Mouse (Mus musculus) heart, embryonic 11.5 days (tissue): ENCODE data around the gene Gramd4. TPM values are rescaled to one million over a fixed set of nuclear protein-coding genes. Genes with fewer than 3 reads are reported as not detected.
A peak's percentile ranks its signal among the peaks of the same experiment; 100 is the strongest.

Experiments
- ATAC-seq: fragments of 200-750 bp; cut with Nextera tagmentation; replicated peaks from 2 replicates; pipeline ENCODE4 v1.8.0; 2017; ENCODE audit warnings: moderate library complexity; ENCODE audit not compliant: insufficient number of reproducible peaks, low FRiP score, low TSS enrichment
- H3K27ac ChIP-seq: fragments of 300-500 bp; sonication (generic); 2 replicates; pipeline ENCODE4 v1.5.1; 2014; ENCODE audit warnings: mild to moderate bottlenecking, low read depth, low read length
- H3K27me3 ChIP-seq: fragments of 300-500 bp; sonication (generic); 2 replicates; pipeline ENCODE4 v1.6.1; 2014; ENCODE audit warnings: mild to moderate bottlenecking, low read length, mixed read lengths; ENCODE audit not compliant: control insufficient read depth, insufficient read depth
- H3K36me3 ChIP-seq: fragments of 300-500 bp; sonication (generic); 2 replicates; pipeline ENCODE4 v1.6.1; 2014; ENCODE audit warnings: mild to moderate bottlenecking, low read length, moderate library complexity, mixed read lengths; ENCODE audit not compliant: control insufficient read depth, insufficient read depth
- H3K4me1 ChIP-seq: fragments of 300-500 bp; sonication (generic); 2 replicates; pipeline ENCODE4 v1.6.1; 2014; ENCODE audit warnings: low read length; ENCODE audit not compliant: control insufficient read depth, insufficient read depth
- H3K4me2 ChIP-seq: fragments of 300-500 bp; sonication (generic); 2 replicates; pipeline ENCODE4 v1.6.1; 2014; ENCODE audit warnings: mild to moderate bottlenecking, moderate library complexity
- H3K4me3 ChIP-seq: fragments of 300-500 bp; sonication (generic); 2 replicates; pipeline ENCODE4 v1.5.1; 2014; ENCODE audit warnings: low read depth, low read length
- H3K9ac ChIP-seq: fragments of 300-500 bp; sonication (generic); 2 replicates; pipeline ENCODE4 v1.6.1; 2014; ENCODE audit warnings: mild to moderate bottlenecking, low read depth, low read length, moderate library complexity
- H3K9me3 ChIP-seq: fragments of 300-500 bp; sonication (generic); replicated peaks from 2 replicates; pipeline ENCODE4 v1.6.1; 2016; ENCODE audit warnings: low read length; ENCODE audit not compliant: control insufficient read depth
- WGBS: fragments of 180-500 bp; shearing (Covaris S2); extraction: QIAGEN DNeasy Blood & Tissue Kit; methylation state at CpG from one replicate; pipeline ENCODE4 v1.1.7; 2014; ENCODE audit not compliant: insufficient replicate concordance; 5-methylcytosine and 5-hydroxymethylcytosine counted together
- polyA plus RNA-seq: library from polyadenylated mRNA; unstranded; fragments of >200 nt; fragmentation: Nextera tagmentation; extraction: Ambion mirVana; gene quantifications from 2 replicates; pipeline ENCODE4 v1.2.1, GENCODE M21; 2014

Gene Gramd4
- polyA plus RNA-seq: 4.9 and 6.5 TPM in 2 replicates

GRCm38 (mm10) chr15:86057413-86057812, at the start of gene Gramd4:
Gramd4 (plus strand) TSS chr15:86057695.
- no peaks in the 10 kb centered on the region for H3K9me3 ChIP-seq
- H3K27ac ChIP-seq: peak within 1 kb of the TSS; percentile 24; the same call in 1 of the 2 replicates
- ATAC-seq: no peak
- 7% methylated on average over 6 of the region's 6 CpGs for WGBS
- peaks cover 40% of the 10 kb centered on the region for H3K4me1 ChIP-seq
- peak within 1 kb of the TSS; percentile 92 for H3K4me2 ChIP-seq
- peak within 1 kb of the TSS; percentile 80 for H3K4me3 ChIP-seq
- peak within 1 kb of the TSS; percentile 85 for H3K9ac ChIP-seq
- no peaks in the 10 kb centered on the region for H3K27me3 ChIP-seq
- no peaks in the 10 kb centered on the region for H3K36me3 ChIP-seq

- no peak for ATAC-seq
- H3K4me2 ChIP-seq: no peak overlapping the region
- no peaks in the 10 kb centered on the region for H3K36me3 ChIP-seq
- H3K9ac ChIP-seq: no peak overlapping the region
- no peaks in the 10 kb centered on the region for H3K9me3 ChIP-seq
- H3K4me1 ChIP-seq: peaks cover 14% of the 10 kb centered on the region
- 52% methylated on average over 2 of the region's 2 CpGs for WGBS
- H3K27ac ChIP-seq: no peak overlapping the region
- no peaks in the 10 kb centered on the region for H3K27me3 ChIP-seq
- no peak overlapping the region for H3K4me3 ChIP-seq
Measured at GRCm38 (mm10) chr15:86013130-86013529, 44.4 kb upstream of the Gramd4 start.

- H3K9ac ChIP-seq: peak overlapping the region; percentile 3; the same call in 1 of the 2 replicates
- H3K4me3 ChIP-seq: no peak overlapping the region
- WGBS: 59% methylated on average over 10 of the region's 10 CpGs
- H3K9me3 ChIP-seq: no peaks in the 10 kb centered on the region
- ATAC-seq: no peak
- no peaks in the 10 kb centered on the region for H3K27me3 ChIP-seq
- no peak overlapping the region for H3K4me2 ChIP-seq
- no peak overlapping the region for H3K27ac ChIP-seq
- no peaks in the 10 kb centered on the region for H3K36me3 ChIP-seq
- H3K4me1 ChIP-seq: peaks cover 14% of the 10 kb centered on the region
Measured at GRCm38 (mm10) chr15:86013656-86014055, 43.8 kb upstream of the Gramd4 start.

- Histone ChIP-seq H3K27ac (no peak overlapping the region), H3K9me3 (no peaks in the 10 kb centered on the region), H3K27me3 (no peaks in the 10 kb centered on the region), H3K4me3 (no peak overlapping the region), H3K36me3 (no peaks in the 10 kb centered on the region), H3K9ac (no peak overlapping the region), H3K4me2 (no peak overlapping the region), H3K4me1 (peaks cover 14% of the 10 kb centered on the region)
- 81% methylated on average over 7 of the region's 7 CpGs for WGBS
- no peak for ATAC-seq
Measured at GRCm38 (mm10) chr15:86015026-86015425, 42.5 kb upstream of the Gramd4 start.

GRCm38 (mm10) chr15:86015860-86016541, 41.5 kb upstream of the Gramd4 start:
- H3K4me2 ChIP-seq: no peak overlapping the region
- no peak for ATAC-seq
- H3K27ac ChIP-seq: no peak overlapping the region
- H3K36me3 ChIP-seq: no peaks in the 10 kb centered on the region
- no peak overlapping the region for H3K4me3 ChIP-seq
- H3K27me3 ChIP-seq: no peaks in the 10 kb centered on the region
- no peak overlapping the region for H3K9ac ChIP-seq
- no peaks in the 10 kb centered on the region for H3K9me3 ChIP-seq
- peaks cover 16% of the 10 kb centered on the region for H3K4me1 ChIP-seq
- WGBS: 29% methylated on average over 13 of the region's 13 CpGs

DNA sequence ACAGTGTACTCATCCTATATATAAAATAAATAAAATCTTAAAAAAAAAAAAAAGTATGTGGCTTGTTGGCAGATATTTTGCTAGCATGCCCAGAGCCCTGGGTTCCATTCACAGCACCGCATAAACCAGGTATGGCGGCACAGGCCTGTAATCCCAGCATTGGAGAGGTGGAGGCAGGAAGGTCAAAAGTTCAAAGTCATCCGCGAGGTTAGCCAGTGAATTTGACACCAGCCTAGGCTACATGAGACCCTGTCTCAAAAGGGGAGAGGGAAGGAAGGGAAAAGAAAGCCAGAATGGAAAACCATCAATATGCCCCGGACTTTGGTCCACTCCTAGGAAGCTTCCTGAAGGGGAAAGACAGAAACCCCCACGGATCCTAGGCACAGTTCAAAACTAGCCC, 40.2 kb upstream of the Gramd4 start:
- H3K27ac ChIP-seq: no peak overlapping the region
- H3K27me3 ChIP-seq: no peaks in the 10 kb centered on the region
- no peak overlapping the region for H3K4me3 ChIP-seq
- WGBS: 87% methylated on average over 6 of the region's 6 CpGs
- ATAC-seq: no peak
- H3K4me2 ChIP-seq: no peak overlapping the region
- peaks cover 28% of the 10 kb centered on the region for H3K4me1 ChIP-seq
- no peak overlapping the region for H3K9ac ChIP-seq
- H3K36me3 ChIP-seq: no peaks in the 10 kb centered on the region
- H3K9me3 ChIP-seq: no peaks in the 10 kb centered on the region

GRCm38 (mm10) chr15:86018753-86019512, 38.6 kb upstream of the Gramd4 start:
- Histone ChIP-seq H3K4me2 (no peak overlapping the region), H3K9me3 (no peaks in the 10 kb centered on the region), H3K4me1 (peaks cover 28% of the 10 kb centered on the region), H3K27me3 (peaks cover 5% of the 10 kb centered on the region; the same call in 1 of the 2 replicates), H3K27ac (no peak overlapping the region), H3K9ac (no peak overlapping the region), H3K36me3 (no peaks in the 10 kb centered on the region), H3K4me3 (no peak overlapping the region)
- ATAC-seq: no peak
- WGBS: 88% methylated on average over 5 of the region's 5 CpGs

DNA sequence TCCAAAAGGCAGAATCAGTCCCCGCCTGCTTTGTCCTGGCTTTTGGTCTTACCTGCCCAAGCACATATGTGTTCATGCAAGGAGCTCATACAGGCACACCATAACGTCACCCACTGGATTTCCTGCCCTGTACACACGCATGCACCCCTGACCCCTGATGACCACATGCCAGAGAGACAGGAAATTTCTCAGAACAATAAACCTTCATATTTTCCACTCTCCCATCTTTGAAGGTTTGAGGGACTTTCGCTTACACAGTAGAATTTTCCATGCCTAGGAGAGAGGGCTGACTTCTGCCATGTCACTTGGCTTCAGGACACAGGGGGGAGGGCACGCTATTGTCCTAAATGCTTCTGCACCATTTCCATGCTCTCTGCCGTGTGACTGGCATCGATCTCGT, 37.5 kb upstream of the Gramd4 start:
- Histone ChIP-seq H3K27ac (no peak overlapping the region), H3K4me1 (peaks cover 26% of the 10 kb centered on the region)
- ATAC-seq: peak; percentile 23; the same call in 1 of the 2 replicates

More for the DNA sequence above, 37.5 kb upstream of the Gramd4 start:
- WGBS: 68% methylated on average over 8 of the region's 8 CpGs
- Histone ChIP-seq H3K36me3 (no peaks in the 10 kb centered on the region), H3K27me3 (peaks cover 5% of the 10 kb centered on the region; the same call in 1 of the 2 replicates), H3K4me2 (no peak overlapping the region), H3K9me3 (no peaks in the 10 kb centered on the region), H3K4me3 (no peak overlapping the region), H3K9ac (no peak overlapping the region)
